Mouse (Mus musculus): Measurements from ENCODE around the gene Sgpp2. TPM values are rescaled to one million over a fixed set of nuclear protein-coding genes. Genes with fewer than 3 reads are reported as not detected.

Sgpp2 gene
- polyA plus RNA-seq (2015; fragmentation: Nextera tagmentation; extraction: Ambion mirVana), result 0.15 and 0.16 TPM in 2 replicates

DNA sequence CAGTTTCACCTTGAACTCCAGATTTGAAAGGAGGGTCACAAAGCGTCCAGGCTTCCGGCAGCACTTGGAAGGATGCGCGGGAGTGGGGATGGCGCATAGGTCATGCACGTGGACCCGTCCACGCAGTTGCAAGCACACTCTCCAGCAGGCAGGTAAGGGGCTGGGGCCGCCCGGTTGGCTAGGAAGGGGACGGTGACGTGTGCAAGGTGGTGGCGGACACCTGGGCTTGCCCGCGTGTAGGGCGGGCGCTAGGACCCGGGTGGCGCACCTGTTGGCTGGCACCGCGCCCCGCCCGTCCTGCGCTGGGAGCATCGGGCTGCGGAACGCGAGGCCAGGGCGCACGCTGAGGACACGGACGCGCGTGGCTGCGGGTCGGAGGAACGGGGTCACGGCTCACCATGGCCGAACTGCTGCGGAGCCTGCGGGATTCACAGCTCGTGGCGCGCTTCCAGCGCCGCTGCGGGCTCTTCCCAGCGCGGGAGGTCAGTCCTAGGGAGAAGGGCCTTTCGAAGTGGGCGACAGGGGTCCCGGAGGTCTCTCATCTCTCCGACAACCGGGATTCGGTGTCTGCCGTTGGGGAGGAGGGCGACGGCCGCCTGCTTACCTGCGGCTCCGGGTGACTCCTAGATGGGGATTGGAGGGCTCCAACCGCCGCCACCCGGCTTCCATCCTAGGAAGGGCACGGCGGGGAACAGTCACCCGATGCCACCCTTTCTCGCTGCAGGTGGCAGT is at the start of gene Sgpp2:
TSS of gene Sgpp2 (plus strand) at position 325 of the 732 bp plus-strand sequence.

Other genes starting within 250 kb of the Sgpp2 start
- not detected in 2 replicates for gene Pax3, start 113.2 kb upstream of the Sgpp2 start, polyA plus RNA-seq (2015; fragmentation: Nextera tagmentation; extraction: Ambion mirVana)
- gene Farsb, start 178.6 kb downstream of the Sgpp2 start, polyA plus RNA-seq (2015; fragmentation: Nextera tagmentation; extraction: Ambion mirVana), result 62.7 and 70.4 TPM in 2 replicates
- not detected in 2 replicates for gene Mogat1, start 200.6 kb downstream of the Sgpp2 start, polyA plus RNA-seq (2015; fragmentation: Nextera tagmentation; extraction: Ambion mirVana)
- not detected in 2 replicates for gene BC035947, start 201.8 kb downstream of the Sgpp2 start, polyA plus RNA-seq (2015; fragmentation: Nextera tagmentation; extraction: Ambion mirVana)